Mouse (Mus musculus): Measurements from ENCODE around the gene Alox12b. TPM values are rescaled to one million over a fixed set of nuclear protein-coding genes. Genes with fewer than 3 reads are reported as not detected.

Alox12b gene
- polyA plus RNA-seq, 1 experiment = not detected

DNA sequence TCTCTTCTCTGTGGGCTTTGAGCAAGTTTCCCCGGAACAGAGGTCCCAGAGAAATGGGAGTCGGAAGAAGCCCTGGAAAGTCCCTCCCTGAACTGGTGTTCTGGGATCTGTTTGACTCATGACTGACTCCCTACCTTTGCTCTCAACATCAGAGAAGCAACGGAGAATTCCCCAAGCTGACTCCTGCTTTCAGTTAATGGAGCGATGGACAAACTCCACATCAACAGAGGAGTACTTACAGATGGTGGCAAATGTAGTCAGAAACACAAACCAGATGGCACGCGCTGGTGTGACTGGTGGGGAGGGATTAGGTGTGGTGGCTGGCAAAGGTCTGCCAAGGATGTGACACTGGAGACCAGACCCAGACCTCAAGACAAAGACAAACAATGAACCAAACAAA, 5.8 kb upstream of the Alox12b start:
- TF ChIP-seq POLR2A (IDR thresholded peaks at IDR 0.05; ENCODE audit: insufficient read depth, low read depth, low read length) (no peak), CTCF (IDR thresholded peaks at IDR 0.05; ENCODE audit: insufficient read depth, low read depth, low read length) (no peak)
- Histone ChIP-seq H3K4me1 (ENCODE audit: control insufficient read depth, insufficient read depth, low read length) (peaks cover 10% of the 10 kb centered on the region), H3K27ac (ENCODE audit: insufficient read depth, low read depth, low read length) (no peak overlapping the region), H3K4me3 (ENCODE audit: insufficient read depth, low read depth, low read length) (no peak overlapping the region)
- WGBS = 66% methylated on average over 6 of the region's 6 CpGs

DNA sequence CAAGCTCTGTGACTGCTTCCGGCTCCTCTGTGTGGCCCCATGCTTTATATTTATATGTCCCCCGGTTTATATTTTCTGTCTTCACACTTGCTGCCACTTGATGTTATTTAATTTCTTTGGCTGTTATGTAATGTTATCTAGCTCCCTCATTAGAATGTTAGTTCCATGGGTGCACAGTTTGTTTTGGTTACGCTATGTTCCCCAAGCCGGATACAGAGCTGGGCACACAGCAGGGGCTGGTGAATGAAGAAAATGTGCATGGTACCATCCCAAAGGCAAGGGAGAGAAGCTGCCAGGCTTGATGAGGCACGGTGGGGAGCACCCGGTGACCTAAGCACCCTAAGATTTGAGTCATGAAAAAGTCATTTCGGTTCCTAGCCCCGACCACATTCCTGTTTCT, 3.0 kb upstream of the Alox12b start:
- 76% methylated on average over 8 of the region's 8 CpGs for WGBS
- no peak overlapping the region for H3K27ac ChIP-seq (ENCODE audit: insufficient read depth, low read depth, low read length)
- no peak overlapping the region for H3K4me3 ChIP-seq (ENCODE audit: insufficient read depth, low read depth, low read length)
- H3K4me1 ChIP-seq (ENCODE audit: control insufficient read depth, insufficient read depth, low read length) = peaks cover 19% of the 10 kb centered on the region
- TF ChIP-seq POLR2A (IDR thresholded peaks at IDR 0.05; ENCODE audit: insufficient read depth, low read depth, low read length) = no peak
- TF ChIP-seq CTCF (IDR thresholded peaks at IDR 0.05; ENCODE audit: insufficient read depth, low read depth, low read length) = no peak

DNA sequence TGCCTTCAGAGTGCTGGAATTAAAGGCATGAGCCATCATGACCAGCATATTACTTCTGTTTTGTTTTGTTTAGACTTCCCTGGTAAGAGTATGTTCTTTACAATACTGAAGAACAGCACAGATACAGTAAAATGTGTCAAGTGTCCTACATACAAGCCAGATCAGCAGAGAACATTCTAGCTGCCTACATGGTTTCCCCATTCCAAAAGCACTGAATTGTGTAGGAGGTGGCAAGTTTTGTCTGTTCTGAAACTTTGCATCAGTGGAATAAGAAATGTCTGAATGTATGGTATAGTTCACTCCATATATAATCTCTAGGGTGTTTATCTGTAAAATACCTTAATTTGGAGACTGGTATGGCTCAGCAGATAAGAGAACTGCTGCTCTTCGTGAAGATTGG, 1.4 kb upstream of the Alox12b start:
- 52% methylated on average over 1 of the region's 1 CpGs for WGBS
- H3K27ac ChIP-seq (ENCODE audit: insufficient read depth, low read depth, low read length) = no peak overlapping the region
- H3K4me1 ChIP-seq (ENCODE audit: control insufficient read depth, insufficient read depth, low read length) = peaks cover 13% of the 10 kb centered on the region
- TF ChIP-seq POLR2A (IDR thresholded peaks at IDR 0.05; ENCODE audit: insufficient read depth, low read depth, low read length) (no peak), CTCF (IDR thresholded peaks at IDR 0.05; ENCODE audit: insufficient read depth, low read depth, low read length) (no peak)
- no peak overlapping the region for H3K4me3 ChIP-seq (ENCODE audit: insufficient read depth, low read depth, low read length)

DNA sequence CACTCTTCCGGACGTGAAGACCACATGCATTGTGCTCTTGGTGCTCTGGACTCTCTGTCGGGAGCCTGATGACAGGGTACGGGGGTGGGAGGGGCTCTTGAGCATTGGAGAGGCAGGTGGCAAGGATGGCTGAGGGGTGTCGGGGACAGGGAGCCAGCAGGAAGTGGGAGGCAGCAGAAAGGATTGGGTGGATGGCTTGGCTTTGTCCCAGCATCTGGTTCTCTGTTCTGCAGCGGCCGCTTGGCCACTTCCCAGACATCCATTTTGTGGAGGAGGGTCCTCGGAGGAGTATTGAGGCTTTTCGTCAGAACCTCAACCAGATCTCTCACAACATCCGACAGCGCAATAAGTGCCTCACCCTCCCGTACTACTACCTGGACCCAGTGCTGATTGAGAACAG, 12.5 kb downstream of the Alox12b start:
- TF ChIP-seq POLR2A (IDR thresholded peaks at IDR 0.05; ENCODE audit: insufficient read depth, low read depth, low read length) = no peak
- TF ChIP-seq CTCF (IDR thresholded peaks at IDR 0.05; ENCODE audit: insufficient read depth, low read depth, low read length) = no peak
- Histone ChIP-seq H3K4me3 (ENCODE audit: insufficient read depth, low read depth, low read length) (no peak overlapping the region), H3K27ac (ENCODE audit: insufficient read depth, low read depth, low read length) (no peak overlapping the region), H3K4me1 (ENCODE audit: control insufficient read depth, insufficient read depth, low read length) (0 out of 2 replicates have a peak, but pooled peaks cover 4% of the 10 kb centered on the region)
- WGBS = 70% methylated on average over 12 of the region's 12 CpGs

DNA sequence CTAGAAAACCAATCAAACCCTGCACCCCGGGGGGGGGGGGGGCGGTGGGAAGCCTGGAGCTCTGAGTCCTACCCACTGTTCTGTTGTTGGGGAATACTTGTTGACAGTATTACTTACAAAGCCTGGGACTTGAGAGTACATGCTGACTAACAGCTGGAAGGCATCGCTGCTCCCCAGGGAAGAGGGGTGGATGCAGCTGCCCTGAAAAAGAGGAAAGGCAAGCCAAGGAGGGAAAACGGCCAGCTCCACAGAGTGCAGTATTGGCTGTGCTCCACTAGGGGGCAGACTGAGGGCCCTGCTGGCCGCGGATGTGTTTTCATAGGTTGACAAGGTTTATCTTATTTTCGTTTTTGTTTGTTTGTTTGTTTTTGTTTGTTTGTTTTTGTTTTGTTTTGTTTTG, 14.8 kb downstream of the Alox12b start:
- H3K4me1 ChIP-seq (ENCODE audit: control insufficient read depth, insufficient read depth, low read length) = peaks cover 9% of the 10 kb centered on the region; the same call in 1 of the 2 replicates
- WGBS = 25% methylated on average over 7 of the region's 7 CpGs
- H3K27ac ChIP-seq (ENCODE audit: insufficient read depth, low read depth, low read length) = no peak overlapping the region
- TF ChIP-seq CTCF (IDR thresholded peaks at IDR 0.05; ENCODE audit: insufficient read depth, low read depth, low read length) = peak; percentile 76; the same call in 1 of the 2 replicates
- TF ChIP-seq POLR2A (IDR thresholded peaks at IDR 0.05; ENCODE audit: insufficient read depth, low read depth, low read length) = no peak
- H3K4me3 ChIP-seq (ENCODE audit: insufficient read depth, low read depth, low read length) = no peak overlapping the region

DNA sequence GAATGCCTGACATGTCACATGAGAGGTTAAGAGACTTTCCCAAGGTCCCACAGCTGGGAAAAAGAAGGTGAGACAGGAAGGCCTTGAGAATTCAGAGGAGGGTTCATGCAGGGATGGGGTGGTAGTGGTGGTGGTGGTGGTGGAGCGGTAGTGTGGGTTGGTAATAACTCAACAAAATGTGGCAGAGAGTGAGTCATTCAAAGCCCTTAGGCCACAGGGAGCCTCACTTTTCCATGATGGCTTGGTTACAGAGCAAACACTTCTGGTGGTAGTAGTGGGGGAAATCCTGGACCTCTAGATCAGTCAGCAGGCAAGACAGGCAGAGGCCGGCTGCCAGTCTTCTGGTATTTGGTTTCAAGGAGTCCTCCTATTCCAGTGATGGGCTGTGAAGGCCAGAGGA, 15.8 kb downstream of the Alox12b start:
- no peak for TF ChIP-seq POLR2A (IDR thresholded peaks at IDR 0.05; ENCODE audit: insufficient read depth, low read depth, low read length)
- no peak for TF ChIP-seq CTCF (IDR thresholded peaks at IDR 0.05; ENCODE audit: insufficient read depth, low read depth, low read length)
- Histone ChIP-seq H3K4me1 (ENCODE audit: control insufficient read depth, insufficient read depth, low read length) (peaks cover 9% of the 10 kb centered on the region; the same call in 1 of the 2 replicates), H3K4me3 (ENCODE audit: insufficient read depth, low read depth, low read length) (no peak overlapping the region), H3K27ac (ENCODE audit: insufficient read depth, low read depth, low read length) (no peak overlapping the region)
- WGBS = 96% methylated on average over 2 of the region's 2 CpGs

DNA sequence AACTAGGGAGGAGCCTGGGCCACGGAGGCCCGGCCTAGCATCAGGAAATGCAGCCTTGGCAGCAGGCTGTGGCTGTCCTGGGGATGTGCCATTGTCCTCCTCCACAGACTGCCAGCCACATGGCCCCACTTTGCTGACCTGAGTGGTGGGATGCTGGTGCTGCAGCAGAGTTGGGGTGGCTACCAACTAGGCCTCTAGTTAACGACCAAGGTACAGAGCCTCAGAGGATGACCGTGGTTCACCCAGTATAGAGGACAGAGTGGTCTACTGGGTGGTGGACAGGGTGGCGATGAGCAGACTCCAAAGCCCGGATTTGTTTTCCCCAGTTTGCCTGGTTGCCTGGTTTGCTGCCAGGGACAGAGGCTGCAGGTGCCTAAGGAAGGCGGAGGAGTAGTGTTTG, 17.9 kb downstream of the Alox12b start:
- WGBS = 79% methylated on average over 7 of the region's 7 CpGs
- TF ChIP-seq POLR2A (IDR thresholded peaks at IDR 0.05; ENCODE audit: insufficient read depth, low read depth, low read length) (no peak), CTCF (IDR thresholded peaks at IDR 0.05; ENCODE audit: insufficient read depth, low read depth, low read length) (no peak)
- peaks cover 5% of the 10 kb centered on the region; the same call in 1 of the 2 replicates for H3K4me1 ChIP-seq (ENCODE audit: control insufficient read depth, insufficient read depth, low read length)
- H3K4me3 ChIP-seq (ENCODE audit: insufficient read depth, low read depth, low read length) = no peak overlapping the region
- H3K27ac ChIP-seq (ENCODE audit: insufficient read depth, low read depth, low read length) = no peak overlapping the region

DNA sequence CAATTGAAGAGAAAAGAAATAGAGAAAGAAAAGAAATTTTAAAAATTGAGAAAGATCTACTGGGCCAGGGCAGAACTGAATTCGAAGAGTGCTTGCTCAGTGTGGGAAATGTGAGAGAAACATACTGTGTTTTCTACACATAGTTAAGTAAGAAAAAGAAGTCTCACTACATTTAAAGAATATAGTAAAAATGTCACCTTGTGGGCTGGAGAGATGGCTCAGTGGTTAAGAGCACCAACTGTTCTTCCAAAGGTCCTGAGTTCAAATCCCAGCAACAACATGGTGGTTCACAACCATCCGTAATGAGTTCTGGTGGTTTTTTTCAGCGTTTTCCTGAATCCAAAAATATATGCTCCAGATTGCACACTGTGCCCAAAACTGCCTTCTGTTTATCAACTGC, 21.7 kb downstream of the Alox12b start:
- peaks cover 5% of the 10 kb centered on the region; the same call in 1 of the 2 replicates for H3K4me1 ChIP-seq (ENCODE audit: control insufficient read depth, insufficient read depth, low read length)
- H3K4me3 ChIP-seq (ENCODE audit: insufficient read depth, low read depth, low read length) = no peak overlapping the region
- 83% methylated on average over 3 of the region's 3 CpGs for WGBS
- H3K27ac ChIP-seq (ENCODE audit: insufficient read depth, low read depth, low read length) = no peak overlapping the region
- TF ChIP-seq CTCF (IDR thresholded peaks at IDR 0.05; ENCODE audit: insufficient read depth, low read depth, low read length) (no peak), POLR2A (IDR thresholded peaks at IDR 0.05; ENCODE audit: insufficient read depth, low read depth, low read length) (no peak)

DNA sequence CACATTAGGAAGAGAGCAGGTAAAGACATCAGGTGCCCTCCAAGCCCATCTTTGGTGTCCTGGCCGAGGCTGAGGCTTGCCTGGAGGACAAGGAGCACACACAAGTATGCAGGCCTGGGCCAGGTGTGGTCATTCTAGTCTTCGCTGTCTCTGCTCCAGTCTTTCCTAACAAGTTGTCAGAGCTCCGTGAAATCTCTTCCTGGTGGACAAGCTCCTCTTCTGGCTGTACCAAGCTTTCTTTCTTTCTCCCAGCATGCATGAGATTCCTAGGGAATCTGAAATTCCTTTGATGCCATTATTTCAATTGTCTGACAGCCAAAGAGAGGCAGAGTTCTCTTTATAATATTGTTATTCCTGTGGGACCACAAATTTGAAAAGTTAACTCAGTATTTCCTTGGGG, 22.7 kb downstream of the Alox12b start:
- Histone ChIP-seq H3K4me1 (ENCODE audit: control insufficient read depth, insufficient read depth, low read length) (peaks cover 5% of the 10 kb centered on the region; the same call in 1 of the 2 replicates), H3K4me3 (ENCODE audit: insufficient read depth, low read depth, low read length) (no peak overlapping the region), H3K27ac (ENCODE audit: insufficient read depth, low read depth, low read length) (no peak overlapping the region)
- WGBS = 57% methylated on average over 3 of the region's 3 CpGs
- no peak for TF ChIP-seq CTCF (IDR thresholded peaks at IDR 0.05; ENCODE audit: insufficient read depth, low read depth, low read length)
- no peak for TF ChIP-seq POLR2A (IDR thresholded peaks at IDR 0.05; ENCODE audit: insufficient read depth, low read depth, low read length)

DNA sequence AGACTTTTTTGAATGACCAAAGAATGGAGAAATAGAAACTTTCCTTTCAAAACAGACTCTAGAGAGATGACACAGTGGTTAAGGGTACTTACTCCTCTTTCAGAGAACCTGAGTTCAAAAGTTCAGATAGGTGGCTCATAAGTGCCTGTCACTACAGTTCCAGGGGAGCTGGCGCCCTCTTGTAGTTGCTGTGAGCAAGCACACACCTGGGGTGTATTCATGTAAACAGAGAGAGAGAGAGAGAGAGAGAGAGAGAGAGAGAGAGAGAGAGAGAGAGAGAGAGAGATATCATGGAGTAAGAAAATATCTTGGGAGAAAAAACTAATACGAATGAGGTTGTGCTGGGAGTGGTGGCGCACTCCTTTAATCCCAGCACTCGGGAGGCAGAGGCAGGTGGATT, 23.3 kb downstream of the Alox12b start:
- no peak overlapping the region for H3K27ac ChIP-seq (ENCODE audit: insufficient read depth, low read depth, low read length)
- H3K4me3 ChIP-seq (ENCODE audit: insufficient read depth, low read depth, low read length) = no peak overlapping the region
- 91% methylated on average over 4 of the region's 4 CpGs for WGBS
- no peaks in the 10 kb centered on the region for H3K4me1 ChIP-seq (ENCODE audit: control insufficient read depth, insufficient read depth, low read length)
- TF ChIP-seq CTCF (IDR thresholded peaks at IDR 0.05; ENCODE audit: insufficient read depth, low read depth, low read length) (no peak), POLR2A (IDR thresholded peaks at IDR 0.05; ENCODE audit: insufficient read depth, low read depth, low read length) (no peak)
